Mouse (Mus musculus) olfactory bulb, adult 2 months (tissue): ENCODE measurements around the gene Qsox2. TPM values are rescaled to one million over a fixed set of nuclear protein-coding genes. Genes with fewer than 3 reads are reported as not detected.

Source experiments
- H3K27ac ChIP-seq: fragments of 200-500 bp; 2 replicates; pipeline ENCODE4 v1.5.1; 2012; ENCODE audit warnings: low read depth, low read length; ENCODE audit not compliant: insufficient read depth
- H3K4me1 ChIP-seq: fragments of 200-500 bp; 2 replicates; pipeline ENCODE4 v1.6.1; 2012; ENCODE audit warnings: low read length; ENCODE audit not compliant: control insufficient read depth, insufficient read depth
- H3K4me3 ChIP-seq: fragments of 200-500 bp; 2 replicates; pipeline ENCODE4 v1.5.1; 2012; ENCODE audit warnings: mild to moderate bottlenecking, low read depth, low read length, moderate library complexity; ENCODE audit not compliant: insufficient read depth
- CTCF ChIP-seq: fragments of 200-500 bp; IDR thresholded peaks from 2 replicates; pipeline ENCODE4 v1.5.1; 2012; ENCODE audit warnings: low read depth, mild to moderate bottlenecking, low read length, moderate library complexity; ENCODE audit not compliant: insufficient read depth
- POLR2A ChIP-seq: fragments of 200-500 bp; IDR thresholded peaks from 2 replicates; pipeline ENCODE4 v1.6.1; 2012; ENCODE audit warnings: mild to moderate bottlenecking, low read depth, low read length, moderate library complexity; ENCODE audit not compliant: insufficient read depth
- WGBS: fragments of 180-500 bp; shearing (Covaris S2); methylation state at CpG from one replicate; pipeline ENCODE4 v1.1.7; 2018; 5-methylcytosine and 5-hydroxymethylcytosine counted together
- polyA plus RNA-seq: library from polyadenylated mRNA; stranded (reverse); fragments of >200 nt; gene quantifications from 2 replicates; pipeline ENCODE4 v1.2.4, GENCODE M21; 2012; ENCODE audit warnings: low replicate concordance; ENCODE audit not compliant: missing spikeins, insufficient read depth, insufficient read length

The Qsox2 gene
- polyA plus RNA-seq, 1 experiment: not detected

GRCm38 (mm10) chr2:26257315-26258096 lies 20.2 kb upstream of the Qsox2 start:
- Histone ChIP-seq H3K27ac (no peak overlapping the region), H3K4me3 (no peak overlapping the region), H3K4me1 (no peaks in the 10 kb centered on the region)
- TF ChIP-seq POLR2A: no peak
- TF ChIP-seq CTCF: no peak
- 91% methylated on average over 16 of the region's 16 CpGs for WGBS

DNA sequence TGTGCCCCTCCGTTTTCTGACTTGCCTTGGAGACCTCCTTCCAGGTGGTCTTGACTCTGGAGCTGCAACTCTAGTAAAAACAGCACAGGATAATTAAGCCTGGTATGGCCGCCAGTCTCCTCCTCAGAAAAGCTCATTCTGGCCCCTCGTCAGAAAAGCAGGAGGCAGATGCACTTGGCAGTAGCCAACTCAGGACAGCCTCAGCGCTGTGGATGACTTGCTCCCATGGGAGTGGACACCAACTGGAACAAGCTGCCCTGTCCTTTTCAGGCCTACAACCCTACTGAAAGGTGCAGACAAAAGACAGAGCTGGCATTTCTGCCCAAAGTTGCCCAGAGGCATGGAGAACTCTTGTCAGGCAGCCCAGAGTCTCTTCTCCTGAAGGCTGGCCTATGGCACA lies 17.5 kb upstream of the Qsox2 start:
- Histone ChIP-seq H3K4me3 (no peak overlapping the region), H3K4me1 (no peaks in the 10 kb centered on the region), H3K27ac (no peak overlapping the region)
- WGBS: 75% methylated on average over 4 of the region's 4 CpGs
- TF ChIP-seq CTCF: no peak
- no peak for TF ChIP-seq POLR2A

GRCm38 (mm10) chr2:26252514-26253206 lies 15.3 kb upstream of the Qsox2 start:
- Histone ChIP-seq H3K4me1 (no peaks in the 10 kb centered on the region), H3K4me3 (no peak overlapping the region), H3K27ac (no peak overlapping the region)
- TF ChIP-seq CTCF (no peak), POLR2A (no peak)
- 68% methylated on average over 8 of the region's 8 CpGs for WGBS

DNA sequence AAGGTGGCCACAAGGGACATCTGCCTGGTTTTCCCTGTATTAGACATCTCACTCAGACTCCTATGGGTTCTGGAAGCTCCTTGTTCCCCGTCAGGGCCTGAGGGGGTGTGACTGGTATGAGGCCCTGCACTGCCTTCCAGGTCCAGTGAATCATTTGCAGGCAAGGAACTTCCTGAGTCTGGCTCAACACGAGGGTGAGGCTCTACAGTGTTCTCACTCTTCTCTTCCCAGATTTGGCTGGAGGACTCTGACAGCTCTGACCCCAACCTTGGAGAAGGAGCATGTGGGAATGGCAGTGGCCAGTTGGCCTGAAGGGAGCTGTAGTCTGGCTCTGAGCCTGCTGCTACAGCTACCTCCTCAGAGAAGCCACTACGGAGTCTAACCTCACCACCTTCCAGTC lies 10.2 kb upstream of the Qsox2 start:
- Histone ChIP-seq H3K4me1 (no peaks in the 10 kb centered on the region), H3K27ac (no peak overlapping the region), H3K4me3 (no peak overlapping the region)
- TF ChIP-seq POLR2A (no peak), CTCF (no peak)
- 65% methylated on average over 3 of the region's 3 CpGs for WGBS

DNA sequence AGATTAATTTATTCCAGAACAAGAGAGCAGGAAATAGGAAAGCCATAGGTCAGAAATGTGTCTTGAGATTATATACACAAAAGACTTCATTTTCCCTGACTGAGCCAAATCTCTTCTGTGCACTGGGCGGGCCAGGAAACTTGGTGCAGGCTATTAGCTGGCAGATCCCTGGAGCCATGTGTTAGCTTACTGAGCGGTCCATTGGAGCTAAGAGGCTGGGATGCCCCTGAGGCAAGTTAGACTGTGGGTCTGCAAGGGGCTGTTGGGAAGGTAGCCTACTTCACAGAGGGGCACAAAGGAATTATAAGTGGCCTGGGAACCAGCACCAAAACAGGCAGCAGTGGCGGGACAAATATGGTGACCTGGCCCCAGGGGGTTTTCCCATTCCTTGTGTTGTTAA lies 3.5 kb upstream of the Qsox2 start:
- Histone ChIP-seq H3K4me1 (peaks cover 4% of the 10 kb centered on the region; the same call in 1 of the 2 replicates), H3K4me3 (no peak overlapping the region), H3K27ac (no peak overlapping the region)
- TF ChIP-seq POLR2A: no peak
- TF ChIP-seq CTCF: no peak
- WGBS: 55% methylated on average over 3 of the region's 3 CpGs

DNA sequence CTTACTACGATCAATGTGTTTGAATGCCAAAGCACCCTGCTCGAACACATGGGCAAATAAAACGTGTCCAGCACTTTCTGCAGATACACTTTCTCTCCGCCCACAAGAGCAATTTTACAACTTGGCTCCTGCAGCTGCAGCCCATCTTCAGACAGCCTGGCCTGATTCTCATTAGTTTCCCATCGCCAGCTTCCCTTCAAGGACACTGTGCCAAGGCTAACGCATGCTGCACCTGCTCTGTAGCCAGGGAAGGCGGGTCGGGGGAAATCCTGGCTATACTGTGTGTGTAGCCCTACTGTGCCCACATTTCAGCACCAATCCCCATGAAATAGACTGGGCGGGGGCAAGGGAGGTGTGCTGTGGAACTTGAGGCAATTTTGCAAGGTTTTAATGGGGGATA lies 3.0 kb upstream of the Qsox2 start:
- H3K27ac ChIP-seq: no peak overlapping the region
- H3K4me3 ChIP-seq: no peak overlapping the region
- H3K4me1 ChIP-seq: peaks cover 4% of the 10 kb centered on the region; the same call in 1 of the 2 replicates
- WGBS: 28% methylated on average over 9 of the region's 9 CpGs
- TF ChIP-seq POLR2A (no peak), CTCF (no peak)

GRCm38 (mm10) chr2:26236681-26237289 lies 540 bp downstream of the Qsox2 start:
- H3K4me3 ChIP-seq: peak overlapping the region; percentile 83
- TF ChIP-seq CTCF: no peak
- no peak for TF ChIP-seq POLR2A
- peaks cover 26% of the 10 kb centered on the region for H3K4me1 ChIP-seq
- WGBS: under 1% methylated on average over 51 of the region's 51 CpGs
- H3K27ac ChIP-seq: peak overlapping the region; percentile 35; the same call in 1 of the 2 replicates

GRCm38 (mm10) chr2:26234771-26235170 lies 2.6 kb downstream of the Qsox2 start:
- 81% methylated on average over 2 of the region's 2 CpGs for WGBS
- TF ChIP-seq CTCF: no peak
- no peak for TF ChIP-seq POLR2A
- Histone ChIP-seq H3K4me3 (no peak overlapping the region), H3K4me1 (peaks cover 35% of the 10 kb centered on the region), H3K27ac (no peak overlapping the region)

- 84% methylated on average over 5 of the region's 5 CpGs for WGBS
- Histone ChIP-seq H3K27ac (no peak overlapping the region), H3K4me1 (peaks cover 37% of the 10 kb centered on the region), H3K4me3 (no peak overlapping the region)
- no peak for TF ChIP-seq POLR2A
Measured at GRCm38 (mm10) chr2:26234253-26234652, 3.1 kb downstream of the Qsox2 start.
